Mouse (Mus musculus) monocyte, adult 2 months (primary cell): ENCODE results near the gene 9930104L06Rik.

Source experiments
- DNase-seq, 2 experiments: peaks; one replicate each; pipeline ENCODE4 v3.0.0; 2022; ENCODE audit warnings: low spot score in 2 of 2, low read depth in 1 of 2

9930104L06Rik gene

GRCm38 (mm10) chr4:124959062-124959461, 22.2 kb downstream of the 9930104L06Rik start:
- DNase-seq = no peak

GRCm38 (mm10) chr4:124960940-124961339, 24.1 kb downstream of the 9930104L06Rik start:
- DNase-seq = no peak

GRCm38 (mm10) chr4:124962576-124962975, 25.7 kb downstream of the 9930104L06Rik start:
- no peak for DNase-seq

- no peak for DNase-seq
Observed at GRCm38 (mm10) chr4:124964912-124965599, 28.2 kb downstream of the 9930104L06Rik start.

GRCm38 (mm10) chr4:124968711-124969110, 31.9 kb downstream of the 9930104L06Rik start:
- no peak for DNase-seq

- no peak for DNase-seq
Observed at GRCm38 (mm10) chr4:124969219-124969848, 32.5 kb downstream of the 9930104L06Rik start.

- DNase-seq = no peak
Observed at GRCm38 (mm10) chr4:124970194-124970593, 33.3 kb downstream of the 9930104L06Rik start.

GRCm38 (mm10) chr4:124970677-124971076, 33.8 kb downstream of the 9930104L06Rik start:
- no peak for DNase-seq

GRCm38 (mm10) chr4:124971094-124971493, 34.2 kb downstream of the 9930104L06Rik start:
- no peak for DNase-seq

- DNase-seq = no peak
Observed at GRCm38 (mm10) chr4:124972316-124972715, 35.5 kb downstream of the 9930104L06Rik start.

- DNase-seq = no peak
Observed at GRCm38 (mm10) chr4:124973296-124973695, 36.4 kb downstream of the 9930104L06Rik start.

GRCm38 (mm10) chr4:124978201-124978600, 41.4 kb downstream of the 9930104L06Rik start:
- no peak for DNase-seq

GRCm38 (mm10) chr4:124983893-124984526, 47.2 kb downstream of the 9930104L06Rik start:
- no peak for DNase-seq

- DNase-seq = no peak
Observed at GRCm38 (mm10) chr4:124984871-124985670, 48.2 kb downstream of the 9930104L06Rik start.

- DNase-seq = no peak
Observed at GRCm38 (mm10) chr4:124985671-124986602, 49.1 kb downstream of the 9930104L06Rik start, which contains the start of gene Rspo1. Gene Rspo1 (plus strand): TSS chr4:124986430.

- no peak for DNase-seq
Observed at GRCm38 (mm10) chr4:124986739-124987710, 50.2 kb downstream of the 9930104L06Rik start.

- DNase-seq = no peak
Observed at GRCm38 (mm10) chr4:124987711-124988097, 50.9 kb downstream of the 9930104L06Rik start.

- DNase-seq = no peak
Observed at GRCm38 (mm10) chr4:124988382-124988781, 51.5 kb downstream of the 9930104L06Rik start.

- no peak for DNase-seq
Observed at GRCm38 (mm10) chr4:124989787-124990253, 53.0 kb downstream of the 9930104L06Rik start.
